Comparison of ENCODE assay signal across 14 mouse cellular contexts in genomic region chr1:131478770-131479305, GRCm38 (mm10). TPM values are rescaled to one million over a fixed set of nuclear protein-coding genes. Genes with fewer than 3 reads are reported as not detected.
DNase-seq lines count a peak whose midpoint lies in the region; TF ChIP-seq lines count a peak whose summit lies in the region.
"Had no signal": no experiment of that assay in that cellular context is flagged by ENCODE, and none has a peak within 500 bp of the region (broad histone marks: within the 10 kb centered on the region; RNA-seq: fewer than 3 reads in every experiment).

No protein-coding gene starts in this region.

- in situ Hi-C loops in ES-E14 (cut with MboI; ENCODE audit: low sequenced_read_pairs in 2 of 2, unreplicated experiment in 2 of 2), result no loop called here

- no peaks in the 10 kb centered on the region for H3K9me3 ChIP-seq in ES-E14 (ENCODE audit: control insufficient read depth, insufficient read depth, low read depth, low read length)
- H3K9me3 ChIP-seq: liver, embryonic 13.5 days had no signal

- no peak overlapping the region for H3K9ac ChIP-seq in ES-E14 (ENCODE audit: insufficient read depth, low read depth, low read length, poor library complexity, severe bottlenecking)
- H3K9ac ChIP-seq: embryonic facial prominence, embryonic 13.5 days; hindbrain, embryonic 14.5 days; liver, embryonic 13.5 days had no signal

- H3K4me3 ChIP-seq in ES-E14 (ENCODE audit: insufficient read depth in 1 of 2, low read depth in 1 of 2, low read length in 2 of 2, poor library complexity in 1 of 2, severe bottlenecking in 1 of 2), result no peak overlapping the region
- H3K4me3 ChIP-seq: embryonic facial prominence, embryonic 13.5 days; left cerebral cortex, adult 2 months; liver, embryonic 13.5 days had no signal

- no peak overlapping the region for H3K27ac ChIP-seq in ES-E14 (ENCODE audit: insufficient read depth, low read depth, low read length, poor library complexity, severe bottlenecking)
- H3K27ac ChIP-seq: embryonic facial prominence, embryonic 13.5 days; hindbrain, embryonic 14.5 days; left cerebral cortex, adult 2 months; liver, embryonic 13.5 days had no signal

- peak; percentile 48 to 66 for DNase-seq in kidney, adult 8-10 months
- no peak for DNase-seq in kidney, adult 18-20 months
- peak; percentile 31 for DNase-seq in ES-E14 (ENCODE audit: low read depth, low spot score)
- peak; percentile 63 for DNase-seq in embryo, embryonic 10.5 days (ENCODE audit: low spot score)
- peak; percentile 12 for DNase-seq in heart, postnatal 25 days (ENCODE audit: low spot score)
- no peak for DNase-seq in gastrocnemius, adult 8-10 months (ENCODE audit: low spot score in 2 of 2)
- DNase-seq in left cerebral cortex, adult 18-20 months (ENCODE audit: low spot score in 2 of 2), result no peak
- DNase-seq in spleen, adult 12 weeks (ENCODE audit: low spot score), result no peak
- DNase-seq: liver, embryonic 13.5 days; midbrain, embryonic 14.5 days; right cerebral cortex, postnatal 4 days had no signal

- H3K36me3 ChIP-seq in ES-E14 (ENCODE audit: control insufficient read depth, insufficient read depth, low read length, poor library complexity, severe bottlenecking), result peaks cover 2% of the 10 kb centered on the region; the same call in 1 of the 2 replicates
- H3K36me3 ChIP-seq: liver, embryonic 13.5 days had no signal

- intact Hi-C loops in heart, postnatal 25 days (cut with DNase I), result loop anchor here (5.0 kb wide), 1 partner anchor 52 kb away; no protein-coding TSS in a partner anchor

- H3K4me1 ChIP-seq in ES-E14 (ENCODE audit: control insufficient read depth in 2 of 2, insufficient read depth in 2 of 2, low read length in 2 of 2, poor library complexity in 1 of 2), result peaks cover 3 to 12% of the 10 kb centered on the region in 2 experiments
- H3K4me1 ChIP-seq: liver, embryonic 13.5 days had no signal

TF ChIP-seq in ES-E14, 5 proteins besides CTCF, POLR2A, EP300 and RAD21:
- TF ChIP-seq ZNF384 (IDR thresholded peaks at IDR 0.05; ENCODE audit: low read depth, low read length) (no peak), ZC3H11A (IDR thresholded peaks at IDR 0.05; ENCODE audit: borderline replicate concordance, low read depth, low read length) (no peak), HCFC1 (IDR thresholded peaks at IDR 0.05; ENCODE audit: borderline replicate concordance, insufficient read depth, low read length) (no peak), MAFK (IDR thresholded peaks at IDR 0.05; ENCODE audit: insufficient read depth, low read depth, low read length) (no peak), CHD2 (IDR thresholded peaks at IDR 0.05; ENCODE audit: low read depth, low read length) (no peak; the same call in 1 of the 2 replicates)

RNA-seq across cellular contexts. Expression of gene Srgap2, which starts 48.3 kb away (rescaled TPM):
- 26.4 and 38.6 TPM in 2 replicates for total RNA-seq in ES-E14 (2012; rRNA removed)
- total RNA-seq in heart, postnatal 25 days (2021), result 10 to 100 TPM; 22.8 to 24.3 TPM
- total RNA-seq in gastrocnemius, adult 8-10 months (2022), result 10 to 100 TPM in 2 of 4 experiments, 1 to 10 TPM in 2; 7.5 to 14.1 (median 10.9) TPM
- total RNA-seq in left cerebral cortex, adult 18-20 months (2021), result 10 to 100 TPM; 69.4 to 77.0 TPM

RNA-seq across cellular contexts. Expression of gene Fam72a, which starts 48.9 kb away (rescaled TPM):
- 3.5 and 5.8 TPM in 2 replicates for total RNA-seq in ES-E14 (2012; rRNA removed)
- total RNA-seq in heart, postnatal 25 days (2021), result under 1 TPM; 0.73 to 0.88 TPM
- under 1 TPM; 0.20 to 0.51 (median 0.24) TPM for total RNA-seq in gastrocnemius, adult 8-10 months (2022)
- 1 to 10 TPM; 1.1 TPM for total RNA-seq in left cerebral cortex, adult 18-20 months (2021)

Comparison
In these comparisons a context has a peak if more than half of its experiments do, and no peak if none do; other contexts are left out.
1. DNase-seq: peak in kidney, adult 8-10 months (2 of 2), ES-E14 (single experiment), embryo, embryonic 10.5 days (single experiment) and heart, postnatal 25 days (single experiment); none in kidney, adult 18-20 months (single experiment), gastrocnemius, adult 8-10 months (0 of 2), left cerebral cortex, adult 18-20 months (0 of 2) and spleen, adult 12 weeks (single experiment).